Mouse (Mus musculus) hindlimb bud, embryonic 11.5 days (tissue): ENCODE results near the gene Tmem179.

Experiments
- DNase-seq: peaks from one replicate; pipeline ENCODE4 v3.0.0-alpha.2; 2012; ENCODE audit warnings: low read depth, low spot score; ENCODE audit errors: extremely low spot score

Gene Tmem179

DNA sequence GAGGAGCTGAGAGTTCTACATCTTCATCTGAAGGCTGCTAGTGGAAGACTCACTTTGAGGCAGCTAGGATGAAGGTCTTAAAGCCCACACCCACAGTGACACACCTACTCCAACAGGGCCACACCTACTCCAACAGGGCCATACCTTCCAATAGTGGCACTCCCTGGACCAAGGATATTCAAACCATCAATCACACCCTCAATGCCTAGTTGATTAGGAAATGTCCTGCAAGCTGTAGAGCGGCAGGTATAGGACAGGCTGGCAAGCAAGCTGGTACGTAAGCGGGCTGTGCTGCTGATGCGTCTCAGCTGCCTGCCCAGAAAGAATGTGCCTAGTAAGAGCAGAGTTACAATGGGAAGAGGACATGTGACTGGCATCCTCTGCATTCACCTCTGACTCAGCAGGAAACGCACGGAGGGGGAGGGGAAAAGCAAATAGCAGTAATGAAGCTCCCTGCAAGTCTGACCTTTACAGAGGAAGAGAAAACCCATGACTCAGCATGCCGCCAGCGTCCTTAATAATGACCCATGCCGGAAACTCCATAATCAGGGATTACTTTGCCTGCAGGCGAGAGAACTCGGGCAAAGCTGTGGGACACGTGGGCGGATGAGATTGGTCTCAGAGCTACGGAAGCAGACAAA, at the start of gene Tmem179:
Gene Tmem179, minus strand, starts transcription at position 51 of the 641 bp plus-strand sequence.
- DNase-seq, result peak; percentile 60

DNA sequence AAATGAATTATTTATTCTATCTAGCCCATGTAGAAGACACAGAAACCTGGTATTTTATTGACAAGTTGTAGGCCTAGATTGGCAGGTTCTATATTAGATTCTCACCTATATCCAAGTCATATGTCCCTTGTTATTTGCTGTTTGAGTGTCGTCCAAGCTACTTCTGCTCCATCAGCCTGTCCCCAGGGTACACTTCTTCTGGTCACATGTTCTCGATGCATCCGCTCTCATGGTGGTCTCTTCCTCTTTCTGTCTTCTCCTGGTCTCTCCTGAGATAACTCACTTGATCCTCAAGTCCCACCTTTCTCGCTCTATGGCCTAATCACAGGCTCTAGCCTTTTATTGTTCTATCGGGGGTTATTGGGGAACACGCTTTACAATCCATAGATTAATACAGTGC, 46.5 kb upstream of the Tmem179 start:
- DNase-seq, result no peak

DNA sequence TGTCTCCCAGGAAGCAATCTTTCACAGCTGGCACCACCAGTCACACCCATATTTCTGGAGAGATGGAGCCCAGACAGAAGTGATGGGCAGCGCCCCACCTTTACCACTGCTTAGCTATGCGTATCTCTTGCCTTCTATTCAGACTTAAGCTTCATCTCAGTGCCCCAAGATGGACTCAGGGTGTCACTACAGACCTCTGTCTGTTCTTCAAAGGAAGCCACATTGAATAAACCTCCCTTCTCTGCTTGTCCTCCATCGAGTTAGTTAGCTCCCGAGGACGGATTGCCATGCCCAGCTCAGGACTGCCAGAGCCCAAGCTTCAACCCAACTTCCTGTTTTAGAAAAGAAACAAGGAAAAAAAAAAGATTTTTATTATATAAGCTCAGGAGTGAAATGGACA, 45.9 kb upstream of the Tmem179 start:
- no peak for DNase-seq

DNA sequence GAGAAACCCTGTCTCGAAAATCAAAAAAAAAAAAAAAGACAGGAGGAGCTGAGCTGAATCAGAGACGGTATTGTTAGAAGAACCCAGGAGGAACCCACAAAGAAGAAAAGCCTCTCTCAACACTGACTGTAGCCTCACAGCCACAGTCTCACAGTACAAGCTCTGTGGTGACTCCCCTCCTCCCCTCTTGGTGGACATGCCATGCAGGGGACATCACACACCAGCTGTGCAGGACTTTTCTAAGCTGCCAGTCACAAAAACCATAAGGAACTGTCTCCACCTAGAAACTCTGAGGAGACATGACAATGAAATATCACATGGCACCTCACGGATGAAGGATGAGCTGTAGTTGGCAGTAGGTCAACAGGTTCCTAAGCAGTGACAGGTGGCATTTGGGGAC, 44.6 kb upstream of the Tmem179 start:
- DNase-seq, result no peak

DNA sequence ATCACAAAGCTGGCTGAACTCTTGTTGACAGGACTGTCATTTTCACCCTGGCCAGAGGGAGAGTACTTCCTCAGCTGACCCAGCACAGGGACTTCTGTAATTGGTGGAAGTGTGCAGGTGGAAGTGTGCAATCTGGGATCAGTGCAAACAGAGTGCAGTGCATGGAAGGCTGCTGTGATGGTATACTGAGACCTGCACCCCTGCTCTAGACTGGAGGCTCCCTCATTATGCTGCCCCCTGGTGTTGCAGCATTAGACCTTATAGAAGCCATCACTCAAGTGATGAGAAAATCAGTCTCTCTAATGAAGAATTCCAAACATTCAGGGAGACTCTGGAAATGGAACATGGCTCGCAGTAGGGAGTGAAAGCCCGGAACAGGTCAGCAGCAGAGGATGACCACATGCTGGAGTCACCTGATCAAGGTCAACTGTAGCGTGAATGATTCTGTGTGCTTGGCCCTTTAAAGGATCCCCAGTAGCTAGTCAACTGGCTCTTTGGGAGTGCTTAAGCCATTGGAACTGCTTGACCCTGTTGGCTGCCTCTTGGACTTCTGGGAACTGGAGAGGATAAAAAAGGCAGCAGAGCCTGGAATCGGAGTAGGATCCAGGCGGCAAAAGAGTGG, 43.7 kb upstream of the Tmem179 start:
- DNase-seq, result no peak

DNA sequence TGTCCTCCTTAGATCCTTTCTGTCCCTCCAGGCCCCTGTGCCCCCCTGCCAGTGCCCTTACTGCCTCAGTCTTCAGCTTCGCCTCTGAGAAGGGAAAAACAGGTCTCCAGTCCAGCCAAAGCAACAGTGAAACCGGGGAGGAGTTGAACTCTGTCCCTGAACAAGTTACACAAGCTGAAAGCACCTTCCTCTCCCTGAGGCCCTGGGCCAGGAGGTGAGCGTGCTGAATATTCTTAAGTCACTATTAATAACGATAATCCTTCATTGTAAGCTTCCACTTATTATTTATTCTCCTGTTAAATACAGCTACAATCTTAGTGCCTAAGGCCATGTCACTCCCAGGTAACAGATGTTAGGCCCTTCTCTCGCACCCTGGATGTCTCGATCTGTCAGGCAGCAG, 43.1 kb upstream of the Tmem179 start:
- DNase-seq, result no peak

DNA sequence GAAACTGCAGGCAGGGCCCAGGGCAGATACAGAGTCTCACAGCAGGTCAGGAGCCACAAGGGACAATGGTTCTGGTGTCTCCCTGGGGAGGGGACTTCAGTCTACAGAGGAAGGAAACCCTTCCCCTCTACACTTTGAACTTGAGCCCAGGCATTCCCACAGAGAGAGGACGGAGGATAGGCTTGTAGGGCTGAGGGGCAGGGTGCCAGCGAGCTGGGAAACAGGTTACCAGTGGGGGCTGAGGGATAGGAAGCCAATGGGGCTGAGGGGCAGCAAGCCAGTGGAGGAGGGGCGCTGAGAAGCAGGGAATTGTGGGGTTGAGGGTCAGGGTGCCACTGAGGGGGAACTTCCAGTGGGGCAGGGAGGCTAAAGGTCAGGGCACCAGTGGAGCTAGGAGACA, 42.7 kb upstream of the Tmem179 start:
- no peak for DNase-seq

GRCm38 (mm10) chr12:112557219-112557618, 40.7 kb upstream of the Tmem179 start:
- no peak for DNase-seq

DNA sequence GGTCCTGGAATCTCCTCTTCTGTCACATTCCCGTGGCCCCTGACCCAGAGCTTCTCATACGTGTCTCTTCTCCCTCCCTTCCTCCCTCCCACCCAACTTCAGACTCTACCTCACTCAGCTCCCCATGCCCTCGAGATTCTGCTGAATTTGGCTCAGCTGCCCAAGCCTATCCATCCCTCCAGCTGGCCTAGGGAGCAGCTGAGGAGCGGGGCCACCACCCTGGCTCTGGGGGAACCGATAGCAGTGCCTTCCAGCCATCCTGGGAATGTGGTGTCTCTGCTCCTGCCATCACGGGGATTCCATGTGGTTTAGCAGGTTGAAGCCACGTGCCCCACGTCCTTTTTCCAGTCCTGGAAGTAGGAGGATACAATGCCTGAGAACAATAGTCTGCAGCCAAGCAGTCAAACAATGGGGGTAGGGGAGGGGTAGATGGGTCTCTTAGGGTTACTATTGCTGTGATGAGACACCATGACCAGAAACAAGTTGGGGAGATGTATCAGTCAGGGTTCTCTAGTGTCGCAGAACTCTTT, 40.0 kb upstream of the Tmem179 start:
- DNase-seq, result no peak

DNA sequence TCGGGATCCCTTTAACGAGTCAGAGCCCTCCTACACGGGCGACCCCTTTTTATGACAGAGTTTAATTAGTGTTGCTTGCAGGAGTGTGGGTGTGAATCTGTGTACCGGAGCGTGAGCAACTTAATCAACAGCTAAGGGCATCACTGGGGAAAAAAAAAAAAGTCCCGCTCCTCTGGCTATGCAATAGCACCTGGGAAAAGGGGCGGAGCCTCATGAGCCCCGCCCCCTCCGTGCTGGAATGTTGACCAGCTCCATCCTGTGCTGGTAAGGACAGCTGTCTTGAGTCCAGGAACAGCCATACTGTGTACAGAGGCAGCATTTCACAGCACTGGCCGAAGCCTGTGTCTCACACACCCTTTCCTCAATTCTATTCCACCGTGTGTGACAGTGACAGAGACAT, 38.4 kb upstream of the Tmem179 start:
- no peak for DNase-seq

DNA sequence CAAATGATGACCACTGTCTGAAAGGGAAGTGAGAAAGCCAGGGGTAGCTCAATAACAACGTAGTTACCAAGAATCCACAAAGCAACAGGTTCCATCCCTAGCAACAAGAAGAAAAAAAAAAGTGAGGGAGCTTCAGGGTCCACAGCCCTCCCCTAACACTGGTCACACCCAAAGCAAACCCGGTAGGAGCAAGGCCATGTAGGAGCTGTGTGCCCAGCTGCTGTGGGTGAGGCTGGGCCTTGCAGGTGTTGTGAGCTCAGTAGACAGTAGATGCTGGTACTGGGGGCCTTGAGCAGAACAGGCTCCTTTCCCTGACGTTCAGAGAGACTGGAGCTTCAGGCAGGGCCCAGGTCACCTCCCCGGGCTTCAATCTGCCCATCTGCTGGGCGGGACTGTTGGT, 36.0 kb upstream of the Tmem179 start:
- no peak for DNase-seq

DNA sequence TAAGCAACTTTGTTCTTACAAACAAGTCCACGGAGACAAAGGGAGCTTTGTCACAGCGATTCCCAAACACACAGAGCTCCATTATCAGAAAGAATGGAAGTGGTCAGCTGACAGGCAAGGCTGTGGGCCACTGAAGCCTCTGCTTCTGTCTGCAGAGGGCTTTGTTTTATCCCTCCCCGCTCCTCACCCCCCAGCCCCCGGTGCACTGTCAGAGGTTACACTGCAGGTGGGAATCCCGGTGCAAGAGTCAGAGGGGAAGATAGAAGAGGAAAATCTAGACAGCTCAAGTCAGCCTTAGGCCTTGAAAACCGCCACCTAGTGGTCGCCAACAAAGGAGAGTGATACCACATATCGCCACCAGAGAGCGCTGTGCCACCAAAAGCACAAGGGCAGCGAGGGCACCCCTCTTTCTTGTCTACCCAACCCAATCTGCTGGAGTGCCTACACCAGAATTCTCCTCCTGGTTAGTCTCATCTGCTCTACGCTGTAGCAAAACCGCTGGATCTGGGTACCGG, 35.4 kb upstream of the Tmem179 start:
- DNase-seq, result peak; percentile 72

DNA sequence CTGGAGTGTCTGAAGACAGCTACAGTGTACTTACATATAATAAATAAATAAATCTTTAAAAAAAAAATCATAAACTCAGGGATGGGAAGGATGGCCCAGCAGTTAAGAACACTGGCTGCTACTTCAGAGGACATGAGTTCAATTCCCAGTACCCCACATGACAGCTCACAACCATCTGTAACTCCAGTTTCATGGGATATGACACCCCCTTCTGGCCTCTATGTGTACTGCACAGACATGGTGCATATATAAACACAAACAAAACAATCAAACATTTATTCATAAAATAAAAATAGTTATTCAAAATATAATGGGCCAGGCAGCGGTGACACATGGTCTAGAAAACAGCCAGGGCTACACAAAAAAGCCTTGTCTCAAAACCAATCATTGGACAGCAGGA, 32.7 kb upstream of the Tmem179 start:
- DNase-seq, result no peak

- no peak for DNase-seq
These were observed 29.6 kb upstream of the Tmem179 start for GRCm38 (mm10) chr12:112546110-112546509.

DNA sequence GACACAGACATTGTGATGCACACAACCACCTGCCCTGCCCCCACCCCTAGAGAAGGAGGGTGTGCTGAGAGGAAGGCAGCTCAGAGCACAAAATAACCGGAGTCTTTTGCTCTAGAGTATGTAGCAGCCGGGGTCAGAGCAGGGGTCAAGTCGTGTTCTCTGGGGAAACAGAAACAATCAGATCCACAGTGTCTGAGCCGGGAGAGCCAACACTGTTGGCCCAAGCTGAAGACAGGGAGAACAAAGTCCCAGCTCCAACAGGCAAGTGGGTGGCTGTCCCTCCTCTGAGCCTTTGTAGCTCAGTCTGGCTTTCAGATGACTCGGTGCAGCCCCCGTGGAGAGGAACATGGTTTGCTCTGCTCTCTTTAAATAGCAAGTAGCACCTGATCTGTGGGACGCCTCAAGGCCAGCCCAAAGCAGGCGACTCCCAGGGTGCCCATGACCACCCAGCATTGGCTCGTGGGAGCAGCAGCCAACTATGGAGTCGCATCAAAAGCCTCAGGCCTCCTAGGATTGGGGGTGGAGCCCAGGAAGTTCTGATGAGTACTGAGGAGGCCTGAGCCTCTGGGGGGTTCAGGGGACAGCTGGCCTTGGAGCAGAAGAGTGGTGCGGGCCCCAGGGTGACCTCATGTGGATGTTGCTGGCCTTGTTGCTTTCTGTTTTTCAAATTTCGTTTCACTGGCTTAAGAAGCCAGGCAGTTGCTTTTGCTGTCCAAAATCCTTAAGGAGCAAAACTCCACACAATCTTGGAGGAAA, 28.6 kb upstream of the Tmem179 start:
- DNase-seq, result no peak

DNA sequence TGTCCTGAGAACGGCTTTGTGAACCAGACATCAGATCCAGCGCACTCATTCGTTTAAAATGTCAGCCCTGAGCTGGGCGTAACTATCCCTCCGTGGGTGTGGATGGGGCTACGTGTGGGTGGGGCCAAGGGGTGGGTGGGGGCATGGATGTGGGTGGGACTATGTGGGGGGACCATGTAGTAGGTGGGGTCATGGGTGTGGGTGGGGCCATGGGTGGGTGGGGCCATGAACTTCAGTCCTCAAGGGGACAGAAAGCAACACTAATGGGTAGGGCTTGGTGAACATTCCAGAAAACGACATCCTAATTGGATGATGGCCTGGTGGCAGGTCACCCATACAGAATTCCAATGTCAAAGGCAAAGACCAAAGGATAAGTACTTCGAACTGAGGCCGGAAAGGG, 27.4 kb upstream of the Tmem179 start:
- no peak for DNase-seq

- peak; percentile 62 for DNase-seq
These were observed 26.4 kb upstream of the Tmem179 start for GRCm38 (mm10) chr12:112542920-112543300.

- no peak for DNase-seq
These were observed 25.8 kb upstream of the Tmem179 start for GRCm38 (mm10) chr12:112542257-112542919.

- DNase-seq, result no peak
These were observed 25.0 kb upstream of the Tmem179 start for GRCm38 (mm10) chr12:112541483-112542091.

GRCm38 (mm10) chr12:112540321-112540720, 23.8 kb upstream of the Tmem179 start:
- DNase-seq, result no peak

DNA sequence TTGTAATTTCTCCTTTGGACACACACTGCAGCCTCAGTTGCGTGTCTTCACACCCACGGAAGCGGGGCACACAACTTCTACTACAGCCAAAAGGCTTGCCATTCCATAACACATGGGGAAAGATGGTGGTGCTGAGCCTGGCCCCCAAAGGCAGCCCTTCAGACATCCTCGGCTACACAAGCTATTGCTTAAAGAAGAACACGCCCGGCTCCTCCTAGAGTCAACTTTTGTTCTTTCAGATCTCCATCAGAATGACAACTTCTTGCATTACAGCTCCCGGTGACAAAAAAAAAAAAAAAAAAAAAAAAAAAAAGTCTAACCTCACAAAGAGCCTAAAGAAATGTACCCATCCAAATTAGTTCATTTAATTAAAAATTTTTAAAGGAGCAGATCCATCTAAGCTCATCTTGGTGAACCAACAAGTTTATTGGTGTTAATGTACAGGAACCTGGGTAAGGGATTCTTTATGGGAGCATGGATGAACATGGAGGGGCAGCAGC, 23.0 kb upstream of the Tmem179 start:
- no peak for DNase-seq
